21 mouse cellular contexts compared by ENCODE assay signal in genomic region chr7:111136066-111136639, GRCm38 (mm10). TPM values are rescaled to one million over a fixed set of nuclear protein-coding genes. Genes with fewer than 3 reads are reported as not detected.
A peak's percentile ranks its signal among the peaks of the same experiment; 100 is the strongest.
DNase-seq lines count a peak whose midpoint lies in the region; ATAC-seq and TF ChIP-seq lines count a peak whose summit lies in the region.
"Had no signal": no experiment of that assay in that cellular context is flagged by ENCODE, and none has a peak within 500 bp of the region (broad histone marks: within the 10 kb centered on the region; RNA-seq: fewer than 3 reads in every experiment).

No protein-coding gene starts in this region.

- H3K9ac ChIP-seq in heart, embryonic 14.5 days (ENCODE audit: low read length): no peak overlapping the region
- H3K9ac ChIP-seq in lung, postnatal 0 days (replicated peaks; ENCODE audit: low read depth): no peak overlapping the region
- H3K9ac ChIP-seq in forebrain, embryonic 13.5 days: no peak overlapping the region
- H3K9ac ChIP-seq: hindbrain, embryonic 14.5 days; lung, embryonic 15.5 days; midbrain, embryonic 12.5 days; neural tube, embryonic 15.5 days had no signal

- DNase-seq in gastrocnemius, adult 2 months: no peak
- DNase-seq in gastrocnemius, postnatal 25 days: no peak
- no peak for DNase-seq in heart, postnatal 4 days
- DNase-seq in lung, postnatal 0 days (ENCODE audit: low spot score): peak; percentile 5
- no peak for DNase-seq in lung, postnatal 14 days
- DNase-seq: adrenal gland, postnatal 36 days; cerebellum, adult 9-10 months; gastrocnemius, postnatal 10 days; kidney, adult 18-20 months; layer of hippocampus, adult 9-11 months; right cerebral cortex, adult 18-20 months; thymus, adult 18-20 months; thymus, postnatal 36 days had no signal

- peak; percentile 29; the same call in 1 of the 2 replicates for ATAC-seq in heart, embryonic 14.5 days (ENCODE audit: insufficient number of reproducible peaks, insufficient read depth, low FRiP score, low read depth)
- no peak for ATAC-seq in lung, postnatal 0 days
- no peak for ATAC-seq in forebrain, embryonic 13.5 days
- ATAC-seq: forebrain, embryonic 14.5 days; inflammation-experienced regulatory T-cells, adult 6 months had no signal

- 10% methylated on average over 6 of the region's 6 CpGs for WGBS in heart, embryonic 14.5 days
- WGBS in lung, postnatal 0 days: 35% methylated on average over 6 of the region's 6 CpGs
- WGBS in forebrain, embryonic 13.5 days: 85% methylated on average over 6 of the region's 6 CpGs

- peak overlapping the region; percentile 53 for H3K27ac ChIP-seq in gastrocnemius, adult 2 months
- H3K27ac ChIP-seq in heart, embryonic 14.5 days (replicated peaks in 1 of 2; ENCODE audit: control insufficient read depth in 1 of 2, insufficient read depth in 1 of 2, low read depth in 2 of 2, low read length in 2 of 2): peak overlapping the region; percentile 29 to 50; a peak in 3 of 4 replicates
- no peak overlapping the region for H3K27ac ChIP-seq in lung, postnatal 0 days (ENCODE audit: low read length)
- no peak overlapping the region for H3K27ac ChIP-seq in forebrain, embryonic 13.5 days
- H3K27ac ChIP-seq: hindbrain, embryonic 14.5 days; lung, embryonic 15.5 days; midbrain, embryonic 12.5 days; neural tube, embryonic 15.5 days had no signal

- no peak for TF ChIP-seq CTCF in gastrocnemius, adult 2 months (IDR thresholded peaks at IDR 0.05)
- no peak for TF ChIP-seq CTCF in lung, postnatal 0 days (IDR thresholded peaks at IDR 0.05)

- no peaks in the 10 kb centered on the region for H3K9me3 ChIP-seq in heart, embryonic 14.5 days (ENCODE audit: control insufficient read depth, low read length)
- H3K9me3 ChIP-seq in lung, postnatal 0 days (ENCODE audit: low read length): no peaks in the 10 kb centered on the region
- no peaks in the 10 kb centered on the region for H3K9me3 ChIP-seq in forebrain, embryonic 13.5 days (replicated peaks)
- H3K9me3 ChIP-seq: lung, embryonic 15.5 days; midbrain, embryonic 12.5 days; neural tube, embryonic 15.5 days had no signal

- peaks cover 7 to 22% of the 10 kb centered on the region in 2 experiments for H3K4me1 ChIP-seq in heart, embryonic 14.5 days (ENCODE audit: control insufficient read depth in 2 of 2, insufficient read depth in 2 of 2, low read length in 2 of 2)
- no peaks in the 10 kb centered on the region for H3K4me1 ChIP-seq in lung, postnatal 0 days (ENCODE audit: insufficient read depth, low read depth, low read length)
- no peaks in the 10 kb centered on the region for H3K4me1 ChIP-seq in forebrain, embryonic 13.5 days
- H3K4me1 ChIP-seq: midbrain, embryonic 12.5 days; neural tube, embryonic 15.5 days had no signal

- no peaks in the 10 kb centered on the region for H3K27me3 ChIP-seq in heart, embryonic 14.5 days (ENCODE audit: control insufficient read depth, insufficient read depth, low read length)
- H3K27me3 ChIP-seq in lung, postnatal 0 days (replicated peaks; ENCODE audit: insufficient read depth, low read length): no peaks in the 10 kb centered on the region
- H3K27me3 ChIP-seq in forebrain, embryonic 13.5 days: no peaks in the 10 kb centered on the region
- H3K27me3 ChIP-seq: lung, embryonic 15.5 days; midbrain, embryonic 12.5 days; neural tube, embryonic 15.5 days had no signal

- peak overlapping the region; percentile 37; the same call in 1 of the 2 replicates for H3K4me2 ChIP-seq in heart, embryonic 14.5 days (ENCODE audit: low read length)
- H3K4me2 ChIP-seq in lung, postnatal 0 days (replicated peaks; ENCODE audit: low read depth, low read length): no peak overlapping the region
- H3K4me2 ChIP-seq in forebrain, embryonic 13.5 days: no peak overlapping the region
- H3K4me2 ChIP-seq: hindbrain, embryonic 14.5 days; lung, embryonic 15.5 days; midbrain, embryonic 12.5 days; neural tube, embryonic 15.5 days had no signal

- H3K4me3 ChIP-seq in gastrocnemius, adult 2 months: no peak overlapping the region
- H3K4me3 ChIP-seq in heart, embryonic 14.5 days (ENCODE audit: control insufficient read depth in 1 of 2, insufficient read depth in 1 of 2, low read depth in 1 of 2, low read length in 2 of 2): no peak overlapping the region
- H3K4me3 ChIP-seq in lung, postnatal 0 days (ENCODE audit: low read depth, low read length): no peak overlapping the region
- no peak overlapping the region for H3K4me3 ChIP-seq in forebrain, embryonic 13.5 days
- H3K4me3 ChIP-seq: lung, embryonic 15.5 days; midbrain, embryonic 12.5 days; neural tube, embryonic 15.5 days had no signal

- no peak for TF ChIP-seq EP300 in lung, postnatal 0 days (IDR thresholded peaks at IDR 0.05)

- intact Hi-C loops in gastrocnemius, adult 2 months (cut with DNase I): no loop called here

- H3K36me3 ChIP-seq in heart, embryonic 14.5 days (ENCODE audit: control insufficient read depth, insufficient read depth, low read length): no peaks in the 10 kb centered on the region
- H3K36me3 ChIP-seq in lung, postnatal 0 days (ENCODE audit: insufficient read depth, low read length): no peaks in the 10 kb centered on the region
- no peaks in the 10 kb centered on the region for H3K36me3 ChIP-seq in forebrain, embryonic 13.5 days (ENCODE audit: poor library complexity, severe bottlenecking)
- H3K36me3 ChIP-seq: lung, embryonic 15.5 days; midbrain, embryonic 12.5 days; neural tube, embryonic 15.5 days had no signal

RNA-seq across cellular contexts. Expression of gene Eif4g2, which starts 53.3 kb away (rescaled TPM):
- 100 to 1,000 TPM; 692 to 802 TPM for total RNA-seq in gastrocnemius, adult 2 months (2021)
- 100 to 1,000 TPM; 617 to 661 TPM for total RNA-seq in gastrocnemius, postnatal 25 days (2021)
- polyA plus RNA-seq in heart, embryonic 14.5 days (2014; fragmentation: Nextera tagmentation; extraction: Ambion mirVana): 669 and 674 TPM in 2 replicates
- total RNA-seq in heart, postnatal 4 days (2021): 1,000 to 10,000 TPM in 1 of 2 experiments, 100 to 1,000 TPM in 1; 990 to 1,046 TPM
- 325 and 363 TPM in 2 replicates for polyA plus RNA-seq in lung, postnatal 0 days (2015; fragmentation: Nextera tagmentation; extraction: Ambion mirVana)
- polyA plus RNA-seq in forebrain, embryonic 13.5 days (2015; fragmentation: Nextera tagmentation; extraction: Ambion mirVana): 1,138 and 1,216 TPM in 2 replicates

Comparison
In these comparisons a context has a peak if more than half of its experiments do, and no peak if none do; other contexts are left out.
1. H3K27ac ChIP-seq: peak in gastrocnemius, adult 2 months (single experiment) and heart, embryonic 14.5 days (2 of 2); none in lung, postnatal 0 days (single experiment) and forebrain, embryonic 13.5 days (single experiment).